Mouse (Mus musculus): ENCODE results near the gene Dtnb. TPM values are rescaled to one million over a fixed set of nuclear protein-coding genes. Genes with fewer than 3 reads are reported as not detected.

The Dtnb gene
- polyA plus RNA-seq, 1 experiment from 2014 or later = 36.7 TPM

GRCm38 (mm10) chr12:3729521-3730075 is 157.4 kb downstream of the Dtnb start:
- DNase-seq (ENCODE audit: low spot score) = no peak
- Histone ChIP-seq H3K36me3 (no peaks in the 10 kb centered on the region), H3K4me1 (replicated peaks) (no peaks in the 10 kb centered on the region; the same call in 1 of the 2 replicates), H3K9me3 (no peaks in the 10 kb centered on the region), H3K27me3 (ENCODE audit: insufficient read depth, poor library complexity, severe bottlenecking) (no peaks in the 10 kb centered on the region), H3K4me3 (no peak overlapping the region), H3K27ac (no peak overlapping the region)
- WGBS = 92% methylated on average over 6 of the region's 6 CpGs

DNA sequence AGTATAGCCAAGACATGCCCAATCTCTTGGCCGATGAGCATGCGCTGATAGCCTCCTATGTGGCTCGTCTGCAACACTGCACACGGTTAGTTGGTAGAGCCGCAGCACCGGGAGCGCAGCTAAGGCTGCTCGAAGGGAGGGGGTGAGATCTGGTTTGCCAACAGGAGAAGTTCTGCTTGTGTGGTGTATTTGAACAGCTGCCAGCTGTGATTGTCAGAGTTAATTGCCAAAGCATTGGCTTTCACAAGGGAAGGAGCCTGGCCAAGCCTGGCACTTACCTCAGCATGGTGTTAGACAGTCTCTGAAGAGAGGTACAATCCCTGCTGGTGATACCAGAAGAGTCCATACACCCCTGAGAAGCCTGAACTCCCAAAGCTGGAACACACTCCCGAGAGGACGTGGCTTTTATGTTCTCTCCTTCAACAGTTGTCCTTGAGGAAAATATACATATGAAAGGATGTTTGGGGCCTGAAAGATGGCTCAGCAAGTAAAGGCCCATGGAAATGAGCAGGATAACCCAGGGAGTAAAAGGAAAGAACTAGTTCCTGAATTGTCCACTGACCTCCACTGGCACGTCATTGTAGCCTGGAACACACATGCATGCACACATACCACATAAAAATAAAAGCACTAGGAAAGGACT is 160.6 kb downstream of the Dtnb start:
- Histone ChIP-seq H3K36me3 (no peaks in the 10 kb centered on the region), H3K9me3 (no peaks in the 10 kb centered on the region), H3K27ac (no peak overlapping the region), H3K27me3 (ENCODE audit: insufficient read depth, poor library complexity, severe bottlenecking) (no peaks in the 10 kb centered on the region), H3K4me1 (replicated peaks) (no peaks in the 10 kb centered on the region; the same call in 1 of the 2 replicates), H3K4me3 (no peak overlapping the region)
- DNase-seq (ENCODE audit: low spot score) = no peak
- 73% methylated on average over 11 of the region's 11 CpGs for WGBS

DNA sequence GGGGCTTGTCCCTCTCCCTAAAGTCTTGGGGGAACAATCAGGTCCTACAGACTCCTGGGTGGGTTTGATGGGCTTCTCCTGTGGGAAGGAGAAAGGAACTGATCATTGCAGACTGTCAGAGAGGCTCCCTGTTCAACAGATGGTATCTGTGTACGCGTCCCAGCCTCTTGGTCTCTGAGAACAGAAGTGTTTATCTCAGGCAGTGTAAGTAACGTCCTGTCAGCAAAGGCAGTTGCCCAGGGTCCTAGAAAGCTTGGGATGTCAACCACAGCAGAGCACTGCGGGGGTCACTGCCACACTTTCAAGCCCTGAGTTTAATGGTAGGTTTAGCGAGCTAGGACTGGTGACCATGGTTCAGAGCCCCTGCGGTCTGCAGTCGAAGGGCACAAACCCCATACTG is 161.1 kb downstream of the Dtnb start:
- H3K27me3 ChIP-seq (ENCODE audit: insufficient read depth, poor library complexity, severe bottlenecking) = no peaks in the 10 kb centered on the region
- WGBS = 81% methylated on average over 7 of the region's 7 CpGs
- H3K36me3 ChIP-seq = no peaks in the 10 kb centered on the region
- H3K9me3 ChIP-seq = no peaks in the 10 kb centered on the region
- H3K4me3 ChIP-seq = no peak overlapping the region
- no peaks in the 10 kb centered on the region; the same call in 1 of the 2 replicates for H3K4me1 ChIP-seq (replicated peaks)
- no peak for DNase-seq (ENCODE audit: low spot score)
- no peak overlapping the region for H3K27ac ChIP-seq

DNA sequence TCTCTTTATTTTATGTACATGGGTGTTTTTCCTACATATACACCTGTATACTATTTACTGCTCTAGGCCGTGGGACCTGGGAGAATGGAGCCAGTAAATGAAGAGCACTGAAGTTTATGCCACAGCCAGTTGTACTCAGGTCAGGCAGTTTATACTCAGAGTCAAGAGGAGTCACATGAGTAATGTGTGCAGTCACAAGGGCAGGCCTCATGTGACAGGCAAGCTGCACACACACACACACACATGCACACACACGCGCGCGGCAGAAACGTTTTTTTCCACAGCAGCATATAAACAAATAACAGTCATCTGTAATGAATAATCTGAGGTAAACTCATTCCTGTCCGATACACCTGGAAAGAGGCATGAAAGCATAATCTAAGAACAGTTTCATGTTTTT is 164.8 kb downstream of the Dtnb start:
- H3K9me3 ChIP-seq = no peaks in the 10 kb centered on the region
- no peaks in the 10 kb centered on the region for H3K36me3 ChIP-seq
- H3K27me3 ChIP-seq (ENCODE audit: insufficient read depth, poor library complexity, severe bottlenecking) = no peaks in the 10 kb centered on the region
- H3K4me3 ChIP-seq = no peak overlapping the region
- no peak for DNase-seq (ENCODE audit: low spot score)
- no peak overlapping the region for H3K27ac ChIP-seq
- H3K4me1 ChIP-seq (replicated peaks) = no peaks in the 10 kb centered on the region; the same call in 1 of the 2 replicates
- 90% methylated on average over 7 of the region's 7 CpGs for WGBS

GRCm38 (mm10) chr12:3738741-3739529 is 166.8 kb downstream of the Dtnb start:
- H3K27ac ChIP-seq = no peak overlapping the region
- no peaks in the 10 kb centered on the region for H3K36me3 ChIP-seq
- no peak for DNase-seq (ENCODE audit: low spot score)
- H3K27me3 ChIP-seq (ENCODE audit: insufficient read depth, poor library complexity, severe bottlenecking) = no peaks in the 10 kb centered on the region
- H3K4me3 ChIP-seq = no peak overlapping the region
- H3K4me1 ChIP-seq (replicated peaks) = no peaks in the 10 kb centered on the region
- 57% methylated on average over 7 of the region's 7 CpGs for WGBS
- H3K9me3 ChIP-seq = no peaks in the 10 kb centered on the region

- H3K27me3 ChIP-seq (ENCODE audit: insufficient read depth, poor library complexity, severe bottlenecking) = no peaks in the 10 kb centered on the region
- H3K9me3 ChIP-seq = no peaks in the 10 kb centered on the region
- H3K36me3 ChIP-seq = no peaks in the 10 kb centered on the region
- no peak overlapping the region for H3K27ac ChIP-seq
- whole genome bisulfite sequencing = 83% methylated on average over 18 of the region's 18 CpGs
- H3K4me1 ChIP-seq (replicated peaks) = no peaks in the 10 kb centered on the region
- no peak overlapping the region for H3K4me3 ChIP-seq
- no peak for DNase-seq (ENCODE audit: low spot score)
Observed at GRCm38 (mm10) chr12:3739749-3740704, 167.8 kb downstream of the Dtnb start.

DNA sequence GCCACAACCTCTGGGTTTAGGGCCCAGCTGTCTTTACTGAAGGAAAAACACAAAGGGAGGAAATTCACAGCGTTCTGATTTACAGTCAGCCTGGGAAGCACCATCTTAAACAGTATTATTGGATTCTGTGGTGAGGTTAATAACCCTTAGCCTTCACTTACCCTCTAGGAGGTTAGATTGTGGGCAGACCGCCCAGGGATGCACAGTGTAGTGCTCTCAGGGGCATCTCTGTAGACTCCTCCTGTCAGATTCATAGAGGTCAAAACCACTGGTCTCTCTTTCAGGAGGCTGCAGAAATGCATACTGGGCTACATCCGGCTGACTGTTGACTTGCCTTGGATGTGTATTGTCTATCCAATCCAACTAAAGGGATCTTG is 168.5 kb downstream of the Dtnb start:
- no peak overlapping the region for H3K27ac ChIP-seq
- no peaks in the 10 kb centered on the region for H3K36me3 ChIP-seq
- no peaks in the 10 kb centered on the region for H3K4me1 ChIP-seq (replicated peaks)
- 81% methylated on average over 3 of the region's 3 CpGs for WGBS
- no peak for DNase-seq (ENCODE audit: low spot score)
- no peaks in the 10 kb centered on the region for H3K9me3 ChIP-seq
- no peaks in the 10 kb centered on the region for H3K27me3 ChIP-seq (ENCODE audit: insufficient read depth, poor library complexity, severe bottlenecking)
- H3K4me3 ChIP-seq = no peak overlapping the region

DNA sequence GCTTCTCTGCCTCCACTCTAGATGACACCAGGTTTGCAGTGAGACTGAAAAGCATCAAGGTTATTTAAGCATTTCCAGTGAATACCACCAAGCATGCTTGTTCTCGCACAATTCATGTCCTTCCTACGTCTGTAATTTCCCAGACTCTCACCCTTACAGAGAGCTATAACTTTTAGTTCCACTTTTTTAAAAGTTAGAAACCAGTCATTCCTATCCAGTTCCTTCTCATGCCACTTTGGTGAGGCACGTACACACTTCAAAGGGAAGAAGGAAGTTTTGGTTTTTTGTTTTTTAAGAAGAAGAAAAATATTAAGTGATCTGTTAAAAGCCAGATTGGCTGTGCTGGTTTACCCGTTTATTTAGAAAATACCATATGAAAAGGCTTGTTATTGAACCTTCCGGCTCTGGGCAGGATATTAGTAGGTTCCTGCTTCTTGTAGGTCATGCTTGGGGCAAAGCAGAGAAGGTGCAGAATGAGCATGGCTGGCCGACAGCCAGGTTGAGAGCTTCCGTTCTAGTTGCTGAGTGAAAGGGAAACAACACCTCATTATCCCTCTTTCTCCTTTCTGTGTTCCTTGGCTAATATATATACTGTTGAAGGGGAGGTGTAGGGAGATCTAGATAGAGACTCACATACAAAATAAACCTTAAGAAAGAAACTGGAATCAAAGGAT is 173.4 kb downstream of the Dtnb start:
- 88% methylated on average over 7 of the region's 7 CpGs for WGBS
- Histone ChIP-seq H3K27ac (no peak overlapping the region), H3K9me3 (no peaks in the 10 kb centered on the region), H3K4me1 (replicated peaks) (no peaks in the 10 kb centered on the region), H3K27me3 (ENCODE audit: insufficient read depth, poor library complexity, severe bottlenecking) (no peaks in the 10 kb centered on the region), H3K4me3 (no peak overlapping the region), H3K36me3 (no peaks in the 10 kb centered on the region)
- no peak for DNase-seq (ENCODE audit: low spot score)

GRCm38 (mm10) chr12:3746369-3746768 is 174.2 kb downstream of the Dtnb start:
- Histone ChIP-seq H3K27me3 (ENCODE audit: insufficient read depth, poor library complexity, severe bottlenecking) (no peaks in the 10 kb centered on the region), H3K36me3 (no peaks in the 10 kb centered on the region), H3K4me3 (no peak overlapping the region), H3K4me1 (replicated peaks) (no peaks in the 10 kb centered on the region), H3K27ac (no peak overlapping the region), H3K9me3 (no peaks in the 10 kb centered on the region)
- DNase-seq (ENCODE audit: low spot score) = no peak
- 93% methylated on average over 3 of the region's 3 CpGs for WGBS

DNA sequence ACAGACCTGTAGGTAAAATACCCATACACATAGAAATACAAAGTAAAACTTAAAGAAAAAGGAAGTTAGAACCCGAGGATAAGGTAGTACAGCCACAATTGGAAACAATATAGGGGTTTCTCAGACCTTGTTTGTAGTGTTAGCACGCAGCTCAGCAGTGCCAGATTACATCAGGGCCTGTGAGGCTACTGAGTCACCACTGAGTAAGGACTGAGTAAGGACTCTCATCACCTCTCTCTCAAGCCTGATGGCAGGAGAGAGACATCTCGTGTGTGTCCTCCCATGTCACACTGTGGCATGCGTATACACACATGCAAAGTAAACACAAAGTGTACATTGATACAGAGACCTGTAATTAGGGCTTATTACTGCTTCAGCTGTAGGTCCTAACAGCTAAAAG is 175.4 kb downstream of the Dtnb start:
- H3K4me3 ChIP-seq = no peak overlapping the region
- H3K4me1 ChIP-seq (replicated peaks) = no peaks in the 10 kb centered on the region
- 88% methylated on average over 4 of the region's 4 CpGs for WGBS
- no peaks in the 10 kb centered on the region for H3K9me3 ChIP-seq
- no peaks in the 10 kb centered on the region for H3K27me3 ChIP-seq (ENCODE audit: insufficient read depth, poor library complexity, severe bottlenecking)
- no peak for DNase-seq (ENCODE audit: low spot score)
- no peak overlapping the region for H3K27ac ChIP-seq
- H3K36me3 ChIP-seq = peaks cover 10% of the 10 kb centered on the region

DNA sequence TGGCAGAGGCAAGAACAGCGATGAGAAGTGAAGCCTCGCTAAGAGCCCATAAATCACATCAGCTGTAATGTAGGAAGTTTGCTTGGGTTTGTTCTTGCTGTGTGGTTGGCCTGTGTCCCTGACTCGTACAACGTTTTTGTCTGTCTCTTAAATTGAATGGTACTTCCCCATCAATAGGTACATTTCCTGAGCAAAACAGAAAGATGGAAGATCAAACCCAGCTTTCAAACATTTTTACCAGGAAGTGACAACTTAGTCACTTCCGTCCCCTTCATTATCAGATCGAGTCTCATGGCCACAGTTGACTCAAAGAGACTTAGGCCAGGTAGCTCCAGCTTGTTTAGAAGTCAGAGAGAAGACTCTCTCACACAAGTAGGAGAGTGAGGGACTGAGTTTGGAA is 183.3 kb downstream of the Dtnb start:
- 91% methylated on average over 6 of the region's 6 CpGs for WGBS
- no peak overlapping the region for H3K4me3 ChIP-seq
- no peaks in the 10 kb centered on the region for H3K4me1 ChIP-seq (replicated peaks)
- no peaks in the 10 kb centered on the region for H3K27me3 ChIP-seq (ENCODE audit: insufficient read depth, poor library complexity, severe bottlenecking)
- H3K36me3 ChIP-seq = peaks cover 10% of the 10 kb centered on the region
- no peak for DNase-seq (ENCODE audit: low spot score)
- no peaks in the 10 kb centered on the region for H3K9me3 ChIP-seq
- no peak overlapping the region for H3K27ac ChIP-seq

DNA sequence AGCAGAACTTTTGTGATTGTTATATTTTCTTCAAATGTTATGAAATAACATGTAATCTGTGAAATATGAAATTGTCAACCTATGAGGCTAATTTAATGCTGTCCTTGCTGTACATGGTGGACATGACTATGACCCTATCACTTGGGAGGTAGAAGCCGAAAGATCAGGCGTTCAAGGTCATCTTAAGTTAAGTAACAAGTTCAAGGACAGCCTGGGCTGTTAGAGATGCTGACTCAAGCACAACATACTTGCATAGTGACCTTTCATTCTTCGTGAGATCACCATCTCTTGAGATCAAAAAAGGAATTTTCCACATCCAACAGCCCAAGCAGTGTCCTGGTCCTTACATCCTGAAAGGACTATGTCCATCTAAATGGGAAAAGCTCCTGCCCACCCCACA is 184.0 kb downstream of the Dtnb start:
- Histone ChIP-seq H3K9me3 (no peaks in the 10 kb centered on the region), H3K36me3 (peaks cover 10% of the 10 kb centered on the region), H3K27ac (no peak overlapping the region), H3K27me3 (ENCODE audit: insufficient read depth, poor library complexity, severe bottlenecking) (no peaks in the 10 kb centered on the region), H3K4me3 (no peak overlapping the region), H3K4me1 (replicated peaks) (no peaks in the 10 kb centered on the region)
- WGBS = 91% methylated on average over 3 of the region's 3 CpGs
- no peak for DNase-seq (ENCODE audit: low spot score)
